Mouse (Mus musculus): ENCODE measurements around the gene Pidd1. TPM values are rescaled to one million over a fixed set of nuclear protein-coding genes. Genes with fewer than 3 reads are reported as not detected.

The Pidd1 gene
- polyA plus RNA-seq, 1 experiment from 2014 or later, result 12.0 TPM

DNA sequence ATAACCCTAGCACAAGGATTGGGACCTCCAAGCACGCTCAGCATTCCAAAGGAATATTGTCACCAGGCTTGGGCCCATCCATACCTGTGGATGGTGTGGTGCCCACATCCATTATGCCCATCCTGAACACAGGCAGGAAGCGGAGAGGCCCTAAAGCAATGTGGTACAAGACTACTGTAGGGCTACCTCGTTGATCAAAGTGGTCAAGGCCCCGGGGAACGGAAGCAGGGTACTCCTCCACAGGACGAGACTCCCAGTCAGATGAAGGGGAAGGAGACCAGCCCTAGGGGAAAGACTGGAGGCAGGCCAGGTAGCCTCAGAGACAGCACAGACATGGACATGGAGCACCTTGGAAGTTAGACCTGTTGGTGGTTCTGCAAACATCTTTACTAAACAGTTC lies 28.9 kb upstream of the Pidd1 start:
- ATAC-seq (ENCODE audit: insufficient number of reproducible peaks, low FRiP score), result no peak
- Histone ChIP-seq H3K9ac (no peak overlapping the region), H3K36me3 (peaks cover 36% of the 10 kb centered on the region), H3K4me2 (no peak overlapping the region), H3K9me3 (replicated peaks) (no peaks in the 10 kb centered on the region), H3K4me1 (replicated peaks) (peaks cover 62% of the 10 kb centered on the region), H3K27me3 (replicated peaks) (no peaks in the 10 kb centered on the region), H3K4me3 (no peak overlapping the region), H3K27ac (ENCODE audit: poor library complexity, severe bottlenecking) (no peak overlapping the region)
- WGBS, result 85% methylated on average over 6 of the region's 6 CpGs

DNA sequence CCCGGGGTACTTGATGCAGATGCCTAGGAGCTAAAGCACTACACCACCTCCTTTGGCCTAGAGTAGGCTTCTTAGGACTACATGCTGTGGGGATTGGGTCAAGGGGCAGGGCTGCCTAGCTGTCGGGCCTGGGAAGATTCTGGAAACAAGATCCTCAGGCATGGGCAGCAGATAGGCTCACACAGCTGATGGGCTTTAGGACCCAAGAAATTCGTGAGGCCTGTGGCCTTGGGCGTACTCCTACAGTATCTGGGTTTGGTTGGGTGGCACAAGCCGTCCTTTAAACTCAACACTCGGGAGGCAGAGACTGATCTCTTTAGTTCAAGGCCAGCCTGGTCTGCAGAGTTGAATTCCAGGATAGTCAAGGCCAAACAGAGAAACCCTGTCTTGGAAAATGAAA lies 28.4 kb upstream of the Pidd1 start:
- H3K9ac ChIP-seq, result no peak overlapping the region
- no peak overlapping the region for H3K27ac ChIP-seq (ENCODE audit: poor library complexity, severe bottlenecking)
- peaks cover 36% of the 10 kb centered on the region for H3K36me3 ChIP-seq
- 76% methylated on average over 6 of the region's 6 CpGs for WGBS
- H3K4me1 ChIP-seq (replicated peaks), result peaks cover 57% of the 10 kb centered on the region
- H3K4me2 ChIP-seq, result no peak overlapping the region
- ATAC-seq (ENCODE audit: insufficient number of reproducible peaks, low FRiP score), result no peak
- no peaks in the 10 kb centered on the region for H3K9me3 ChIP-seq (replicated peaks)
- no peak overlapping the region for H3K4me3 ChIP-seq
- no peaks in the 10 kb centered on the region for H3K27me3 ChIP-seq (replicated peaks)

DNA sequence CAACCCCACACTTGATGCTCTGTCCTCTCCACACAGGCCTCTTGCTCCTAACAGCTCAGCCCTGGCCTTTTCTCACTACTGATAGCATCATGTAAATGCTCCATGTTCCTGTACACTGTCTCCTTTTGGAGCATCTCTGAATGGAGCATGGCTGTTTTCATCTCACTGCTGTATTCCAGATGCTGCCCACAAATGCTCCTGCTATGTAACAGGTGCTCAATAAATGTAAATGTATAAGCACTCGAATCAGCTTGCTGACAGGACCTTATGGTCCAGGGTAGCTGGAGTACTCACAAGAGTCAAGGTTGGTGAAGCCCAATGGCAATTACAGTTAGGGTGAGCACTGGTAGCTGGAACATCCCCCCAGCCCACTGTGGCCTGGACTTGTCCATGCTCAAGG lies 27.4 kb upstream of the Pidd1 start:
- Histone ChIP-seq H3K36me3 (peaks cover 36% of the 10 kb centered on the region), H3K27me3 (replicated peaks) (no peaks in the 10 kb centered on the region), H3K4me2 (no peak overlapping the region), H3K4me1 (replicated peaks) (peaks cover 54% of the 10 kb centered on the region), H3K4me3 (no peak overlapping the region), H3K27ac (ENCODE audit: poor library complexity, severe bottlenecking) (peak overlapping the region; percentile 8; the same call in 1 of the 2 replicates), H3K9me3 (replicated peaks) (no peaks in the 10 kb centered on the region), H3K9ac (no peak overlapping the region)
- WGBS, result 93% methylated on average over 1 of the region's 1 CpGs
- no peak for ATAC-seq (ENCODE audit: insufficient number of reproducible peaks, low FRiP score)

DNA sequence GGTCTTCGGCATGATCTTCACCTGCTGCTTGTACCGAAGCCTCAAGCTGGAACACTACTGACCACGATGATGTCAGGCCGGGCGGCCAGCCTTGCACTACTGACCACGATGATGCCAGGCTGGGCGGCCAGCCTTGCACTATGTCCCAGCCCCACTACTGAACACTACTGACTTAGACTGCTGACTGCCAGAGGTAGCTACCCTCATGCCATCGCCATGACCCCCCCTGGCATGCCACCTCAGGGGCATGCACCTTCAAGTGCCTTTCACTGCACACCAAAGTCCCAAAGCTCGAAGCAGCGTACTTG lies 26.8 kb upstream of the Pidd1 start:
- 92% methylated on average over 10 of the region's 10 CpGs for WGBS
- Histone ChIP-seq H3K9me3 (replicated peaks) (no peaks in the 10 kb centered on the region), H3K27ac (ENCODE audit: poor library complexity, severe bottlenecking) (no peak overlapping the region), H3K4me3 (no peak overlapping the region), H3K4me1 (replicated peaks) (peaks cover 53% of the 10 kb centered on the region), H3K9ac (no peak overlapping the region), H3K27me3 (replicated peaks) (peaks cover 6% of the 10 kb centered on the region), H3K36me3 (peaks cover 36% of the 10 kb centered on the region), H3K4me2 (no peak overlapping the region)
- ATAC-seq (ENCODE audit: insufficient number of reproducible peaks, low FRiP score), result no peak

DNA sequence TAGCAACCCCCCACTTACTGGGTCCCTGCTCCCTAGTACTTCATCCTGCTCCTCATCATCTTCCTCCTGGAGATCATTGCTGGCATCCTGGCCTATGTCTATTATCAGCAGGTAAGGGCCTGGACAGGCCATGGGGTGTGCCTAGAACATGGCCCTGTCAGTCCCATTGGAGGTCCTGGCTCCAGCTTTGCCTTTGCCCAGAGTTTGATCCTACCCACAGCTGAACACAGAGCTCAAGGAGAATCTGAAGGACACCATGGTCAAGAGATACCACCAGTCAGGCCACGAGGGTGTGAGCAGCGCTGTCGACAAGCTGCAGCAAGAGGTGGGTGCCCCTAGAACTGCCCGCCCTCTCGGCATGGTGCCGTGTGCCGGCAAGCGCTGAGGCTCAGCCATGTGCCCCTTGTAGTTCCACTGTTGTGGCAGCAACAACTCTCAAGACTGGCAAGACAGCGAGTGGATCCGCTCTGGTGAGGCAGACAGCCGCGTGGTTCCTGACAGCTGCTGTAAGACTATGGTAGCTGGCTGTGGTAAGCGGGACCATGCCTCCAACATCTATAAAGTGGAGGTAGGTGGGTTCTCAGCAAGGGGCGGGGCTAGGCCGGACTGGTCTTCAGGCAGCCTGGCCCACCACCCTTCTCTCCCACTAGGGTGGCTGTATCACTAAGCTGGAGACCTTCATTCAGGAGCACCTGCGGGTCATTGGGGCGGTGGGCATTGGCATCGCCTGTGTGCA lies 26.2 kb upstream of the Pidd1 start:
- Histone ChIP-seq H3K4me3 (0 out of 2 replicates have a peak overlapping the region, but pooled peaks have one; percentile 73), H3K27ac (ENCODE audit: poor library complexity, severe bottlenecking) (peak overlapping the region; percentile 99; the same call in 1 of the 2 replicates), H3K9me3 (replicated peaks) (no peaks in the 10 kb centered on the region), H3K36me3 (peaks cover 36% of the 10 kb centered on the region), H3K27me3 (replicated peaks) (peaks cover 11% of the 10 kb centered on the region), H3K9ac (peak overlapping the region; percentile 87), H3K4me2 (peak overlapping the region; percentile 93; the same call in 1 of the 2 replicates), H3K4me1 (replicated peaks) (peaks cover 57% of the 10 kb centered on the region)
- 84% methylated on average over 18 of the region's 18 CpGs for WGBS
- ATAC-seq (ENCODE audit: insufficient number of reproducible peaks, low FRiP score), result no peak

DNA sequence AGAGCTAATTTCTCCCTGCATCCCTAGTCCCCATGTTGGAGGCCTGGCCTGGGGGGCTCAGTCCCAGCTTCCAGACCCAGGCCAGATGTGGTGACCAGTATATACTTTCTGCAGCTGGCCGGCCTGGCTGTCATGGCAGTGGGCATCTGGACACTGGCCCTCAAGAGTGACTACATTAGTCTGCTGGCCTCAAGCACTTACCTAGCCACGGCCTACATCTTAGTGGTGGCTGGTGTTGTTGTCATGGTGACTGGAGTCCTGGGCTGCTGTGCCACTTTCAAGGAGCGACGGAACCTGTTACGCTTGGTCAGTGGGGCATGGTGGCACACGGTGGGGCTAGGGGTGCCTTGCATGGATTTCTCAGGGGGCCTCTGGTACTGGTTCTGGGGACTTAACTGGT lies 25.5 kb upstream of the Pidd1 start:
- 86% methylated on average over 6 of the region's 6 CpGs for WGBS
- no peak for ATAC-seq (ENCODE audit: insufficient number of reproducible peaks, low FRiP score)
- Histone ChIP-seq H3K27me3 (replicated peaks) (peaks cover 18% of the 10 kb centered on the region), H3K27ac (ENCODE audit: poor library complexity, severe bottlenecking) (peak overlapping the region; percentile 99), H3K4me1 (replicated peaks) (peaks cover 64% of the 10 kb centered on the region), H3K4me2 (peak overlapping the region; percentile 93), H3K9me3 (replicated peaks) (no peaks in the 10 kb centered on the region), H3K36me3 (peaks cover 36% of the 10 kb centered on the region), H3K9ac (peak overlapping the region; percentile 87), H3K4me3 (peak overlapping the region; percentile 73)

DNA sequence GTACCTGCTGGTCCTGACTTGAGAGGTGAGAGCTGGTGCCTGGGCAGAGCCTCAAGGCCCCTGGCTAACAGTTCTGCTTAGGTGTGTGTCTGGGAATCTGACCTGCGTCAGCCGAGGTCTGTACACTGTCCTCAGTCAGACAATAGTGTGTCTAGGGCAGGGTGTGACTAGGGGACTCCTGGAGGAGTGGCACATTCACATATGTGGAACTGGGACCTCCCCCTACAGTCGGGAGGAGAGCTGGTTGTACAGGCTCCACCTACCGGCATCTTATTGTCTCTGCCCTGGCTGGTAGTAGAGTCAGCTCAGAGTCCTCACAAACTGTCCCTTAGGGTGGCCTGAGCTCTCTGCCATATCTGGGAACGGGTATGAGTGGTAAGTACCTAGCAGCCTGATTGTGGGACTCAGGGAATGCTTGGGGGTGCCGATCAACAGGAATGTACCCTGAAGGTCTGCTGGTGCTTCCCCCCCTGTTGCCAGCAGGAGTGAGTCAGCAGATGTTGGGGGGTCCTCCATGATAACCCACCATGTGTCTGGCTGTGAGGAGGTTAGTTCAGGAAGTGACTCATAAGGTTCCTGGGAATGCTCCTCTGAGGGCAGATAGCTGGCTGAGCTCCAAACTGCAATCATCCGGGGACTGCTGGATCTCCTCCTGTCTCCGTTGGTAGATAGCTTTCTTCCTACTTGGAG lies 24.8 kb upstream of the Pidd1 start:
- Histone ChIP-seq H3K9me3 (replicated peaks) (no peaks in the 10 kb centered on the region), H3K27ac (ENCODE audit: poor library complexity, severe bottlenecking) (peak overlapping the region; percentile 99), H3K4me3 (peak overlapping the region; percentile 73), H3K9ac (peak overlapping the region; percentile 87), H3K4me1 (replicated peaks) (peaks cover 64% of the 10 kb centered on the region), H3K36me3 (peaks cover 36% of the 10 kb centered on the region), H3K27me3 (replicated peaks) (peaks cover 25% of the 10 kb centered on the region), H3K4me2 (peak overlapping the region; percentile 93)
- WGBS, result 1% methylated on average over 8 of the region's 8 CpGs
- peak; percentile 77 for ATAC-seq (ENCODE audit: insufficient number of reproducible peaks, low FRiP score)

DNA sequence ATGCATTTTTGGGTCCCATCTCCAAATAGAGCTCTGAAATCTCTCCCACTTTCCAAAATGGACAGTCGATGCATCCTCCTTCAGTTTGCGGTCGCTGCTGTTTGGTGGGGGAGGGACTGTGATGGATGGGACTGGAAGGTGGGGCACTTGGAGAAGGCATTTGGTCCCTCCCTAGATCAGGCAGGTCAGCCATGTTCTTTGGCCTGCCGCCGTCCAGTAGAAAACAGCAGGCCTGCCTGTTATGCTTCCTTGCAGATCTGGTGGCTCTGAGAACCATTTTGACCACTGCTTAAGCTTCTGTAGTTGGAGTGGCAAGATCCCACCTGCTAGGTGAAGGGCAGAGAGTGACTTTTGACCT lies 24.3 kb upstream of the Pidd1 start:
- 8% methylated on average over 5 of the region's 5 CpGs for WGBS
- peak overlapping the region; percentile 93 for H3K4me2 ChIP-seq
- peaks cover 64% of the 10 kb centered on the region for H3K4me1 ChIP-seq (replicated peaks)

DNA sequence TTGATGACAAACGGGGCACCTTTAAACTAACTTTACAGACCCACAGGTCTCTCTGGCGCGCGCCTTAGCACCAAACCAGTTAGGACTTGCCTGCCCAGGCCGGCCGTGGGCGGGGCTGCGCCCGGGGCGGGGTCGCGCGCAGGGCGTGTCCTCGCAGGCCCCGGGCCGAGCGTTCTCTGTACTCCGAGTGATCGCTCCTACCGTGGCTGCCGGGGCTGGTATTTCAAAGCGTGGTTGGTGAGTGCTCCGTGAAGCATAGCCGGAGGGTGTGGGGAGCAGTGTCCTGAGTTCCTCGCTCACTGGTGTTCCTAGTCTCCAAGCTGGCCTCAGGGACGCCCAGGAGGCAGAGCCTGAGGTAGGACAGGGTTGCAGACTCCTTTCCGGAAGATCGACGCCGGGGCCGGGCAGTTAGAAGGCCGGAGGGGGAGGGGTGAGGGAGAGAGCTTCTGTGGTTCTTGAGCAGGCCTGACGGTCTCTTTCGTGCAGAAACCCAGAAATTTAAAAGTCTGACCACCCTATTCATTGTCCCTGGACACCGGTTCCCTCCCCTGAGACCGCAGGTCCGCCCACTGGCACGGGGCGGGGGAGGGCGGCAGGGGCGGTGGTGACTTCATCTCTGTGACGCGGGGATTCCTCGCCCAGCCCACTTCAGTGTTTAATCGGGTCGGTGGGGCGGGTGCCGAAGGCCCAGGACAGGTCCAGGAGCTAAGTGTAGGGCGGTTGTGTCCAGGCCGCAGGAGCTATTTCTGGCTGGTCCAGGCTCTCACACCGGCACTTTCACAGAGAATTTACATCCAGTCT lies 23.6 kb upstream of the Pidd1 start, which contains the start of gene Cd151:
Gene Cd151 (plus strand): TSS at position 163 of the 801 bp plus-strand sequence.
- WGBS, result under 1% methylated on average over 52 of the region's 52 CpGs
- peaks cover 66% of the 10 kb centered on the region for H3K4me1 ChIP-seq (replicated peaks)

More for the DNA sequence above, 24.3 kb upstream of the Pidd1 start:
- Histone ChIP-seq H3K9me3 (replicated peaks) (no peaks in the 10 kb centered on the region), H3K4me3 (peak overlapping the region; percentile 73), H3K36me3 (peaks cover 36% of the 10 kb centered on the region), H3K27ac (ENCODE audit: poor library complexity, severe bottlenecking) (peak overlapping the region; percentile 99), H3K9ac (peak overlapping the region; percentile 87), H3K27me3 (replicated peaks) (peaks cover 30% of the 10 kb centered on the region)
- ATAC-seq (ENCODE audit: insufficient number of reproducible peaks, low FRiP score), result no peak

DNA sequence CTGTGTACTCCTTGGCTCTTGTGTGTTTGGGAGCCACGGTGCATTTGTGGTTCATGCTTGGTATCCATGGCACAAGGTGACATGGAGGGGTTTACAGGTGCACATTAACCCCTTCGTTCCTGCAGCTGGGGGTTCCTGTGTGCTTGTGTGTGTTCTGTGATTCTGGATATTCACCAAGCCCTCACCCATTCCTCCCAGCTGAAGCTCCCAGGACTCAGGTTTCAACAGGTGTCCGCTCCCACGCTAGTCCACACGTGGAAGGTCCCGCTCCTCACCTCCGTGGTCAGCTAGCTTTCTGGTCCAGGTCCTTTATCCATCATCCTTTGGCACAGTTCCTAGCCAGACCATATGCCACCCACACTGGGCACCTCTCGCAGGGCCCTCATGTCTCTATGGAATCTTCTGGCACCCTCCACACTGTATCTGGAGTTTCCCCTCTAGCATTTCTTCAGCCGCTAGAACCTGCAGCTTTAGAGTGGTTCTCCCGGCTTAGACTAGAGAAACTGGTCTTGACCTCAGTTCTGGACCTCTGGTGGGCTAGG lies 22.9 kb upstream of the Pidd1 start:
- Histone ChIP-seq H3K9me3 (replicated peaks) (no peaks in the 10 kb centered on the region), H3K27ac (ENCODE audit: poor library complexity, severe bottlenecking) (peak overlapping the region; percentile 99), H3K36me3 (peaks cover 25% of the 10 kb centered on the region), H3K9ac (peak overlapping the region; percentile 87), H3K27me3 (replicated peaks) (peaks cover 44% of the 10 kb centered on the region), H3K4me2 (peak overlapping the region; percentile 93), H3K4me3 (peak overlapping the region; percentile 73), H3K4me1 (replicated peaks) (peaks cover 72% of the 10 kb centered on the region)
- no peak for ATAC-seq (ENCODE audit: insufficient number of reproducible peaks, low FRiP score)
- 60% methylated on average over 10 of the region's 10 CpGs for WGBS

More for the DNA sequence above, 23.6 kb upstream of the Pidd1 start, which contains the start of gene Cd151:
- H3K36me3 ChIP-seq, result peaks cover 31% of the 10 kb centered on the region
- peak within 1 kb of the TSS; percentile 73 for H3K4me3 ChIP-seq
- H3K27ac ChIP-seq (ENCODE audit: poor library complexity, severe bottlenecking), result peak within 1 kb of the TSS; percentile 99
- peak within 1 kb of the TSS; percentile 93 for H3K4me2 ChIP-seq
- H3K9me3 ChIP-seq (replicated peaks), result no peaks in the 10 kb centered on the region
- H3K9ac ChIP-seq, result peak within 1 kb of the TSS; percentile 87
- H3K27me3 ChIP-seq (replicated peaks), result peaks cover 36% of the 10 kb centered on the region
- ATAC-seq (ENCODE audit: insufficient number of reproducible peaks, low FRiP score), result peak; percentile 87

Data from heart, embryonic 12.5 days (tissue).